Mouse (Mus musculus): Measurements from ENCODE around the gene Hist2h4. TPM values are rescaled to one million over a fixed set of nuclear protein-coding genes. Genes with fewer than 3 reads are reported as not detected.
A peak's percentile ranks its signal among the peaks of the same experiment; 100 is the strongest.
"Not testable (repeated sequence)": the region's sequence is repeated elsewhere in the genome, so short reads cannot be mapped to it uniquely, and the experiment has no call there.

Hist2h4 gene
- polyA plus RNA-seq, 1 experiment from 2014 or later = 5.2 TPM

GRCm38 (mm10) chr3:96238954-96239793 is 23.9 kb downstream of the Hist2h4 start, which contains the start of gene Hist2h3c2:
TSS of gene Hist2h3c2 (minus strand) at chr3:96239127.
- Histone ChIP-seq H3K4me3 (peak within 1 kb of the TSS; percentile 37), H3K4me1 (replicated peaks) (peaks cover 28% of the 10 kb centered on the region), H3K27ac (peak within 1 kb of the TSS; percentile 80), H3K4me2 (peak within 1 kb of the TSS; percentile 49), H3K9ac (peak within 1 kb of the TSS; percentile 53)
- not testable (repeated sequence) for H3K9me3 ChIP-seq, H3K27me3 ChIP-seq, H3K36me3 ChIP-seq
- 0% methylated on average over 19 of the region's 68 CpGs for WGBS
- ATAC-seq (ENCODE audit: low FRiP score) = peak; percentile 88

- Histone ChIP-seq H3K4me1 (replicated peaks) (peaks cover 22% of the 10 kb centered on the region), H3K9ac (peak overlapping the region; percentile 53), H3K27ac (no peak overlapping the region), H3K36me3 (no peaks in the 10 kb centered on the region), H3K4me2 (peak overlapping the region; percentile 45), H3K9me3 (no peaks in the 10 kb centered on the region), H3K27me3 (no peaks in the 10 kb centered on the region), H3K4me3 (peak overlapping the region; percentile 36)
- no peak for ATAC-seq (ENCODE audit: low FRiP score)
- under 1% methylated on average over 12 of the region's 12 CpGs for WGBS
Measured at GRCm38 (mm10) chr3:96237904-96238511, 25.1 kb downstream of the Hist2h4 start.

- Histone ChIP-seq H3K4me1 (replicated peaks) (peaks cover 22% of the 10 kb centered on the region), H3K9me3 (no peaks in the 10 kb centered on the region), H3K27ac (no peak overlapping the region), H3K9ac (peak overlapping the region; percentile 53), H3K4me2 (peak overlapping the region; percentile 45), H3K4me3 (peak overlapping the region; percentile 36), H3K27me3 (no peaks in the 10 kb centered on the region), H3K36me3 (no peaks in the 10 kb centered on the region)
- no peak for ATAC-seq (ENCODE audit: low FRiP score)
- 26% methylated on average over 7 of the region's 7 CpGs for WGBS
Measured at GRCm38 (mm10) chr3:96237335-96237903, 25.7 kb downstream of the Hist2h4 start.

DNA sequence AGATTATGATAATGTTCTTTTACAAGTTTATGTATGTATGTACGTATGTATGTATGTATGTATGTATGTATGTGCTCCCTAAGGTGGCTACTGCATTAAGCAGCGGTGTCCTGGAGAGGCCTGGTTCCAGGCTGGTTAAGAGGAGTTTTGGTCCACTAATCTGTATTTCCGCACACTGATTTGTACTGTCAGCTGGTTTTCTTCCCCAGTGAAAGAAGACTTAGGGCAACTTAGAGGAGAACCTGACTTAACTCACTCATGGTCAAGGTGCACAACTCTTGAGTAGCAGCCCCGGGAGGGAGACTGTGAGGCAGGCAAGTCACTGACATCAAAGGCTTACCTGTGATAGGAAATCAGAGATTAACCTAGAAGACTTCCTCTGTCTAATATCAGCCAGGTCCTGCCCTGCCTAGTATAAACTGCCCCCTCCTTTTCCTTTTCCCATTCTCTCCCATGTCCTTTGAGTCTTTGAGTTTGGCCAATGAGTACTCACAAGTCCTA is 26.2 kb downstream of the Hist2h4 start:
- Histone ChIP-seq H3K4me1 (replicated peaks) (peaks cover 22% of the 10 kb centered on the region), H3K4me3 (0 out of 2 replicates have a peak overlapping the region, but pooled peaks have one; percentile 36), H3K27ac (no peak overlapping the region), H3K36me3 (no peaks in the 10 kb centered on the region), H3K4me2 (peak overlapping the region; percentile 45), H3K9ac (peak overlapping the region; percentile 53; the same call in 1 of the 2 replicates), H3K9me3 (no peaks in the 10 kb centered on the region), H3K27me3 (no peaks in the 10 kb centered on the region)
- WGBS = 82% methylated on average over 4 of the region's 4 CpGs
- no peak for ATAC-seq (ENCODE audit: low FRiP score)

DNA sequence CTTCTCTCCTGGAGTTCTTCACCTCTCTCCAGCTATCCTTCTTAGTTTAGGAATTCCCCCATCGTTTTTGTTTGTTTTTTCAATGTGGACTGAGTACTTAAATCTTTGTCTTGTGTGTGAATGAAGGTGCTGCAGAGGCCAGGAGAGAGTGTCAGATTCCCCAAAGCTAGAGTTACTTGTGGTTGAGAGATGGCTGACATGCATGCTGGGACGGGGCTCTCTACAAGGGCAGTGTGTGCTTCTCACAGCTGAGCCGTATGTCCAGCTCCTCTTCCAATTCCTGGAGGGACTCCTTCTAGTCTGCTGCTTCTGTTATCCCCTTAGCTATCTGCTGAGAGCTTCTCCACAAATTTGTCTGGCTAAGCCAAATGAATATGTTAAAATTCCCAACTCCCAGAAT is 27.3 kb downstream of the Hist2h4 start:
- Histone ChIP-seq H3K4me3 (no peak overlapping the region), H3K4me1 (replicated peaks) (peaks cover 19% of the 10 kb centered on the region), H3K27me3 (no peaks in the 10 kb centered on the region), H3K27ac (no peak overlapping the region), H3K36me3 (no peaks in the 10 kb centered on the region), H3K4me2 (no peak overlapping the region), H3K9ac (no peak overlapping the region), H3K9me3 (no peaks in the 10 kb centered on the region)
- 72% methylated on average over 3 of the region's 3 CpGs for WGBS
- no peak for ATAC-seq (ENCODE audit: low FRiP score)

DNA sequence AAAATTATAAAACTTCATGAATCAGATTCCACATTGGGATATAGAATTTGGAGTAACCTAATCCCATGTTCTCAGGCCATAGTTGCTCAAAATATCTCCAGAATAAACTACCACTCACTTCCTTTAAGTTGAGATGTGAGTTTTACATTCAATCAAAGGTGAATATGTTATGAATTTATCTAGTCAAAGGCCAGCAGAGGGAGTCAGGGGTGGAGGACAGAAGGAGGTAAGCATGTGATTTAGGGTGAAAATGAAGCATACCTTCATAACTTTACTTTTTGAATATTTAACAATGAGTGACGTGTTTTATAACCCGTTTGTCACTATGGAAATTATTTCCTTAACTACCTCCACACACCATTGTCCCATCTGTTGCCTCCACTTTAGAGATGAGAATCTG is 28.2 kb downstream of the Hist2h4 start:
- Histone ChIP-seq H3K27me3 (no peaks in the 10 kb centered on the region), H3K9me3 (no peaks in the 10 kb centered on the region), H3K4me1 (replicated peaks) (peaks cover 17% of the 10 kb centered on the region), H3K36me3 (no peaks in the 10 kb centered on the region), H3K4me3 (no peak overlapping the region), H3K4me2 (no peak overlapping the region), H3K27ac (no peak overlapping the region), H3K9ac (no peak overlapping the region)
- WGBS = 94% methylated on average over 2 of the region's 2 CpGs
- no peak for ATAC-seq (ENCODE audit: low FRiP score)

GRCm38 (mm10) chr3:96231758-96232120 is 31.4 kb downstream of the Hist2h4 start:
- peaks cover under 1% of the 10 kb centered on the region; the same call in 1 of the 2 replicates for H3K4me1 ChIP-seq (replicated peaks)
- 57% methylated on average over 2 of the region's 2 CpGs for WGBS
- no peak overlapping the region for H3K4me2 ChIP-seq
- no peaks in the 10 kb centered on the region for H3K9me3 ChIP-seq
- no peaks in the 10 kb centered on the region for H3K36me3 ChIP-seq
- no peaks in the 10 kb centered on the region for H3K27me3 ChIP-seq
- ATAC-seq (ENCODE audit: low FRiP score) = no peak
- H3K4me3 ChIP-seq = no peak overlapping the region
- H3K9ac ChIP-seq = no peak overlapping the region
- no peak overlapping the region for H3K27ac ChIP-seq

DNA sequence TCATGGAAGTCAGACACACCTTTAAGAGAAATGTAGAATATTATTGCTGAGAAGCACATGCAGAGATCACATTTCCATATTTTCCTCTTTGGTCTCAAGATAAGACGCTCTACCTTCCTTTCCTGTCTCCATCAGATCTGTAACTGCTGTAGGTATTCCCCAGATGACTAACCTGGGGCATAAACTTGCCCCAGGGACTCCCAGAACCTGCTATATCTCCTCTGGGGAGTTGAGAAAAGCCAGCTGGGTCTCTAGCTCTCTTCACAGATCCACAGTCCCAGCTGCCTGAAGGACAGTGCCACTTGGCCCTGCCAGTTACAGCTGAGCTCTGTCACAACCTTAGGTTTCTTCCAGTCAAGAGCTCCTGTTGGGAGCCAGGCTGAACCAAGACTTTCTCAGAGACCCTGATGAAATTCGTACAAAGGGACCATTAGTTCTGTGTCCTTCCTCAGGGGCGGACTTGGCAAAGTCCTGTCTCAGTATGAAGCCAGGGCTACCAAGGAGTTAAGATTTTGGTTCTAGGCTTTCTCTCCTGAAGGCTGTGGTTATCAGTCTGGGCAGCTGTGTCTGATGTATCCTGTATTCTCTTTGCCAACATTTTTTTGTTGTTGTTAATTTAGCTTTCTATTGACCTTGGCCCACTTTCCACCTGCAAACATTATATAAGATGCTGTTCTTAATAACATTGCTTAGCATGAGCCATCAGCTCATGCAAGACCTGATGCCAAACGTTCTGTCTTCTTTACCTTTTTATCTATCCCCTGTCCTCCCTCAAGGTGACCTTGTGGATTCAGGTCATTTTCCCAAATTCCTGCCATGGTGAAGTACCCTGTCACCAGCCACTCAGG is 32.0 kb downstream of the Hist2h4 start:
- Histone ChIP-seq H3K9ac (no peak overlapping the region), H3K27me3 (no peaks in the 10 kb centered on the region), H3K4me2 (no peak overlapping the region), H3K4me1 (replicated peaks) (no peaks in the 10 kb centered on the region), H3K9me3 (no peaks in the 10 kb centered on the region), H3K27ac (no peak overlapping the region), H3K36me3 (no peaks in the 10 kb centered on the region), H3K4me3 (no peak overlapping the region)
- WGBS = 78% methylated on average over 4 of the region's 4 CpGs
- ATAC-seq (ENCODE audit: low FRiP score) = no peak

DNA sequence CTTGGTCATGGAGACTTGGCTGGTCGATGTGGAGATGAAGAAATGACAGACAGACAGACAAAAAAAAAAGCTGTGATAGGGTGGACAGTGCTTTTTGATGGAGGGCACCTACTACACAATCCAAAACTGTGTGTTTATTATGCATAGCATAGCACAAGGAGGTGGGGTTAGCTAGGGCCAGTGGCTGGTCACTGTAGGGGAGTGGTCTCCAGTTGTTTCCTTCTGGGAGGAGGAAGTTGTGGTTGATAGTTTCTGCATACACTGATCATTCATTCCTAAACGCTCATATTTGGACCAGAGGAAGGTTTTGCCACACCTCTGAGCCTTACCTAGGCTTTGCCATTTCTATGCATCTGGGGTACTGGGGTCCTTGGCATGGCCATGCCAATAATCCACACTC is 32.7 kb downstream of the Hist2h4 start:
- Histone ChIP-seq H3K9ac (no peak overlapping the region), H3K27me3 (no peaks in the 10 kb centered on the region), H3K4me1 (replicated peaks) (0 out of 2 replicates have a peak, but pooled peaks cover 2% of the 10 kb centered on the region), H3K4me2 (no peak overlapping the region), H3K36me3 (no peaks in the 10 kb centered on the region), H3K9me3 (no peaks in the 10 kb centered on the region), H3K4me3 (no peak overlapping the region), H3K27ac (no peak overlapping the region)
- no peak for ATAC-seq (ENCODE audit: low FRiP score)
- 89% methylated on average over 2 of the region's 2 CpGs for WGBS

GRCm38 (mm10) chr3:96228828-96229227 is 34.3 kb downstream of the Hist2h4 start:
- no peak overlapping the region for H3K9ac ChIP-seq
- no peaks in the 10 kb centered on the region for H3K9me3 ChIP-seq
- no peak overlapping the region for H3K27ac ChIP-seq
- no peaks in the 10 kb centered on the region for H3K27me3 ChIP-seq
- ATAC-seq (ENCODE audit: low FRiP score) = no peak
- no peaks in the 10 kb centered on the region for H3K36me3 ChIP-seq
- H3K4me3 ChIP-seq = no peak overlapping the region
- H3K4me1 ChIP-seq (replicated peaks) = peaks cover 9% of the 10 kb centered on the region; the same call in 1 of the 2 replicates
- 75% methylated on average over 2 of the region's 2 CpGs for WGBS
- H3K4me2 ChIP-seq = no peak overlapping the region

DNA sequence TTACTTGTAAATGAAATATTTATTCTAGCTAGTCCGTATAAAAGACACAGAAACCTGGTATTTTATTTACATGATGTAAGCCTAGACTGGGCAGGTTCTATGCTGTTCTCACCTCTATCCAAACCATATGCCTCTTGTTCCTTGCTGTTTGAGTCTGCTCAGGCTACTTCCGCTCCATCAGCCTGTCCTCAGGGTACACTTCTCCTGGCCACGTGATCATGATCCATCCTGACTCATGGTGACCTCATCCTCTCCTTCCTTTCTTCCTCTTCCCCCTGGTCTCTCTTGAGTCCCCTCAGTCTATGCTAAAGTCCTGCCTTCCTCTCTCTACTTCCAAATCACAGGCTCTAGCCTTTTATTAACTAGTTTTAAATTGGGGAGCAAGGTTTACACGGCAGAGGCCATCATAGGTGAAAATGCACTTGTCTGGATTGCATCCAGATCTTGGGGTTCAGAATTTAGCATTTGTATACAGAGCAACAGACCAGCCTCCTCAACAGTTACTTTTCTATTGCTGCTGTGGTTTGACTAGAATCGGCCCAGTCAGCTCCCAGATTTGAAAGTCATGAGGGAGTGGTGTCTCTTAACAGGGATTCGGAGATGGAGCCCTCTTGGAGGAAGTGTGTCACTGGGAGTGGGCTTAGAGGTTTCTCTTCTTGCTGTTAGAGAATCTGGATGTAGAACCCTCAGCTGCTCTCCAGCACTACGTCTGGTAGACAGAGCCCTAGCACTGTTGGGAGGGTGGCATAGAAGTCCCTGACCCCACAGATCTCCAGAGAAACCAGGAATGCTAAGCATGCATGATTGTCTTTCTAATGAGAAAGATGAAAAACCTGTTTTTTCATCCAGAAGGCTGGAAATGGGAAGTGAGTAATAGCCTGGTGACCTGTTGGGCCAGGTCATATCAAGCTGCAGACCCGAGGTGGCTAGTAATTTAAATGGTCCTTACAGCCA is 36.1 kb downstream of the Hist2h4 start:
- ATAC-seq (ENCODE audit: low FRiP score) = no peak
- 74% methylated on average over 8 of the region's 8 CpGs for WGBS
- peak overlapping the region; percentile 31; the same call in 1 of the 2 replicates for H3K9ac ChIP-seq

More for the DNA sequence above, 36.1 kb downstream of the Hist2h4 start:
- Histone ChIP-seq H3K36me3 (no peaks in the 10 kb centered on the region), H3K9me3 (no peaks in the 10 kb centered on the region), H3K27ac (no peak overlapping the region), H3K4me2 (no peak overlapping the region), H3K4me1 (replicated peaks) (peaks cover 26% of the 10 kb centered on the region), H3K27me3 (no peaks in the 10 kb centered on the region), H3K4me3 (no peak overlapping the region)
